Mouse (Mus musculus): ENCODE data around the gene Olfr1052. TPM values are rescaled to one million over a fixed set of nuclear protein-coding genes. Genes with fewer than 3 reads are reported as not detected.

Gene Olfr1052
- not detected in 2 replicates for polyA plus RNA-seq (2012; rRNA removed)

DNA sequence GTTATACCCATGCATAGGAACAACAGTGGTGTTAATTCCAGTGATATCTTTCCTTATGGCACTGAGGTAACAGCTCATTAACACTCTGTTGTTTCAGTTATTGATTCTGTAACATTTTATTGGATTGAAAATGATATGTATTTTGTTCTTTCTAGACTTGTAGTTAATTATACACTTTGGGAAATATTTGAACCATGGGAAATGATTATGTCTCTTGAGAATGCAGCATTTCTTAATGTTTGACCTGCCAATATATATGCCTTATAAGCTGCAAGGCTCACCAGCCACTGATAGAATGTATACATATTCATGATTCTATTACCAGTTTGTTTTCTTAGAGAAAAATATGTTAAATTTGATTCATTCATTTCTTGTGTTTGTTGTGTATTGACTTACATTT, at the start of gene Olfr1052:
TSS of gene Olfr1052 (plus strand) at position 301 of the 400 bp plus-strand sequence.

GRCm38 (mm10) chr2:86258228-86258627, 34.0 kb upstream of the Olfr1052 start, which contains the start of gene Olfr1049:
TSS of gene Olfr1049 (minus strand) at chr2:86258328.

DNA sequence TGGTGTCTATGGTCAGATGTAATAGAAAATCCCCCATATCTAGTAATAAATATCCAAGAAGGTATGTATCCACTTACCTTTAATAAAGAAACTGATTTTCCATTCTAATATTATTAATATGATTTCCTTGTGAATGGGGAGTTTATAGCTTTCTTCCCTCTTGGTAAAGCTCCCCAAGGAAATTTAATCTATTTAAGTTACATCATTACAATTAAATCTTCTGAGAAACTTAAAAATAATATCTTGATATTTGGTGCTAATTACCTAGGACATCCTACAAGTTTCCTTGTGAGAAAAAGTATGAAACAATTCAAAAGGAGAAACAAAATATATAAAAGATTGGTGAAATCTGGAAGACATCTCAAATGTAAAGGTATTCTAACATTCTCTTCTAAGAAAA, 13.3 kb upstream of the Olfr1052 start, which contains the start of gene Olfr1051:
TSS of gene Olfr1051 (minus strand) at position 101 of the 400 bp plus-strand sequence.

GRCm38 (mm10) chr2:86315184-86315583, 22.9 kb downstream of the Olfr1052 start, which contains the start of gene Olfr1053:
TSS of gene Olfr1053 (minus strand) at chr2:86315284.

GRCm38 (mm10) chr2:86335333-86335732, 43.1 kb downstream of the Olfr1052 start, which contains the start of gene Olfr1054:
TSS of gene Olfr1054 (minus strand) at chr2:86335433.

Other genes with a start within 250 kb of the Olfr1052 start
- 0.03 and 0.04 TPM in 2 replicates for gene Olfr1034, start 246.6 kb upstream of the Olfr1052 start, polyA plus RNA-seq (2012; rRNA removed)
- not detected in 2 replicates for gene Olfr1036, start 218.5 kb upstream of the Olfr1052 start, polyA plus RNA-seq (2012; rRNA removed)
- not detected in 2 replicates for gene Olfr1037, start 205.1 kb upstream of the Olfr1052 start, polyA plus RNA-seq (2012; rRNA removed)
- gene Olfr1039, start 156.5 kb upstream of the Olfr1052 start, polyA plus RNA-seq (2012; rRNA removed), result not detected in 2 replicates
- gene Olfr1040, start 145.7 kb upstream of the Olfr1052 start, polyA plus RNA-seq (2012; rRNA removed), result not detected in 2 replicates
- not detected in 2 replicates for gene Olfr1042, start 130.6 kb upstream of the Olfr1052 start, polyA plus RNA-seq (2012; rRNA removed)
- not detected in 2 replicates for gene Olfr1043, start 124.9 kb upstream of the Olfr1052 start, polyA plus RNA-seq (2012; rRNA removed)
- gene Olfr1044, start 114.6 kb upstream of the Olfr1052 start, polyA plus RNA-seq (2012; rRNA removed), result not detected in 2 replicates
- gene Olfr52, start 106.8 kb upstream of the Olfr1052 start, polyA plus RNA-seq (2012; rRNA removed), result not detected in 2 replicates
- gene Olfr1045, start 89.4 kb upstream of the Olfr1052 start, polyA plus RNA-seq (2012; rRNA removed), result not detected in 2 replicates
- not detected in 2 replicates for gene Olfr1046, start 73.1 kb upstream of the Olfr1052 start, polyA plus RNA-seq (2012; rRNA removed)
- gene Olfr1047, start 61.1 kb upstream of the Olfr1052 start, polyA plus RNA-seq (2012; rRNA removed), result not detected in 2 replicates
- not detected in 2 replicates for gene Olfr1048, start 52.2 kb upstream of the Olfr1052 start, polyA plus RNA-seq (2012; rRNA removed)
- not detected in 2 replicates for gene Olfr1049, start 34.1 kb upstream of the Olfr1052 start, polyA plus RNA-seq (2012; rRNA removed)
- not detected in 2 replicates for gene Olfr1051, start 13.4 kb upstream of the Olfr1052 start, polyA plus RNA-seq (2012; rRNA removed)
- not detected in 2 replicates for gene Olfr1053, start 22.8 kb downstream of the Olfr1052 start, polyA plus RNA-seq (2012; rRNA removed)
- gene Olfr1054, start 43.0 kb downstream of the Olfr1052 start, polyA plus RNA-seq (2012; rRNA removed), result not detected in 2 replicates
- not detected in 2 replicates for gene Olfr1055, start 57.8 kb downstream of the Olfr1052 start, polyA plus RNA-seq (2012; rRNA removed)
- not detected in 2 replicates for gene Olfr1056, start 70.0 kb downstream of the Olfr1052 start, polyA plus RNA-seq (2012; rRNA removed)
- not detected in 2 replicates for gene Olfr1057, start 85.9 kb downstream of the Olfr1052 start, polyA plus RNA-seq (2012; rRNA removed)
- not detected in 2 replicates for gene Olfr1058, start 96.1 kb downstream of the Olfr1052 start, polyA plus RNA-seq (2012; rRNA removed)
- not detected in 2 replicates for gene Olfr1061, start 121.6 kb downstream of the Olfr1052 start, polyA plus RNA-seq (2012; rRNA removed)
- not detected in 2 replicates for gene Olfr1062, start 134.3 kb downstream of the Olfr1052 start, polyA plus RNA-seq (2012; rRNA removed)
- not detected in 2 replicates for gene Olfr1065, start 158.1 kb downstream of the Olfr1052 start, polyA plus RNA-seq (2012; rRNA removed)
- gene Olfr1066, start 163.8 kb downstream of the Olfr1052 start, polyA plus RNA-seq (2012; rRNA removed), result not detected in 2 replicates
- gene Olfr228, start 194.9 kb downstream of the Olfr1052 start, polyA plus RNA-seq (2012; rRNA removed), result not detected in 2 replicates
- gene Olfr1076, start 216.0 kb downstream of the Olfr1052 start, polyA plus RNA-seq (2012; rRNA removed), result not detected in 2 replicates